Mouse (Mus musculus): ENCODE results near the gene Bmp2.

DNA sequence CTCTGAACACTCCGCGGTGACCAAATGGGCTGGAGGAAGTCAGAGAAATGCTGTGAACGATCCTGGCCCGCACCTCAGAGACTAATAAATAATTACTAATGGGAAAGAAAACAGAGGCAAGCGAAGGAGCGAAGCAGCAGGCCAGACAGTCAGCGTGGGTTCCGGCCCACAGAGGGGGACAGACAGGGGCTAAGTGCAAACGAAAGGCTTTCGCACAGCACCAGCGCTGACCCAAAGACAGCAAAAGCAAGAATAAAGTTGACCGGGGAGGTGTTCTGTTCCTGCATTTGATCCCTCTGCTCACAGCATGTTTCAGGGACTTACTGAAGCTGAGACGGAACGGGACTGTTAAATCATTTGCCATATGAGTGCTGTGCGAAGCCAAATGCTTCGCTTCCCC is 42.8 kb upstream of the Bmp2 start:
- TF ChIP-seq CTCF (IDR thresholded peaks at IDR 0.05; ENCODE audit: low read depth, low read length) (no peak), GATA1 (IDR thresholded peaks at IDR 0.05; ENCODE audit: borderline replicate concordance, low read length) (no peak), POLR2AphosphoS5 (IDR thresholded peaks at IDR 0.05; ENCODE audit: insufficient replicate concordance, low read depth, low read length) (no peak), TAL1 (conservative IDR thresholded peaks at IDR 0.05; ENCODE audit: low read depth, low read length) (no peak), GATA2 (IDR thresholded peaks at IDR 0.05; ENCODE audit: borderline replicate concordance, low read depth, low read length) (no peak)

Measured in G1E (cell line).